Mouse (Mus musculus) CD4-positive, CD25-positive, alpha-beta regulatory T cell, adult 2 months (primary cell): ENCODE results near the gene Ngrn.

Experiments
- DNase-seq: peaks from one replicate; pipeline ENCODE4 v3.0.0-alpha.2; 2012; ENCODE audit warnings: low read depth, low spot score

Gene Ngrn

GRCm38 (mm10) chr7:80307766-80308165 lies 46.8 kb downstream of the Ngrn start:
- peak; percentile 40 for DNase-seq

GRCm38 (mm10) chr7:80310771-80311170 lies 49.8 kb downstream of the Ngrn start:
- DNase-seq, result no peak
